Mouse (Mus musculus): ENCODE results near the gene Gm20721.

- TF ChIP-seq CEBPB (IDR thresholded peaks at IDR 0.05; ENCODE audit: low read depth) (no peak), CTCF (IDR thresholded peaks at IDR 0.05; ENCODE audit: control insufficient read depth, insufficient read depth, insufficient read length) (no peak), MYOG (IDR thresholded peaks at IDR 0.05; ENCODE audit: control insufficient read depth, extremely low read depth, insufficient read length) (no peak)
Observed at GRCm38 (mm10) chr2:174330616-174331191, 15.8 kb downstream of the Gm20721 start.
